Mouse (Mus musculus) testis, postnatal 14 days (tissue): ENCODE measurements around the gene Disp1.

Experiments
- DNase-seq: peaks from one replicate; pipeline ENCODE4 v3.0.0; 2021; ENCODE audit warnings: low spot score

Gene Disp1

GRCm38 (mm10) chr1:183123725-183124124 is 97.6 kb downstream of the Disp1 start:
- DNase-seq: no peak

- no peak for DNase-seq
These were observed 100.9 kb downstream of the Disp1 start for GRCm38 (mm10) chr1:183120341-183120923.

- no peak for DNase-seq
These were observed 103.2 kb downstream of the Disp1 start for GRCm38 (mm10) chr1:183117827-183118825.

GRCm38 (mm10) chr1:183116946-183117826 is 104.1 kb downstream of the Disp1 start:
- DNase-seq: no peak

- DNase-seq: no peak
These were observed 104.9 kb downstream of the Disp1 start for GRCm38 (mm10) chr1:183116441-183116840.

GRCm38 (mm10) chr1:183115076-183115475 is 106.2 kb downstream of the Disp1 start:
- DNase-seq: no peak

- no peak for DNase-seq
These were observed 106.8 kb downstream of the Disp1 start for GRCm38 (mm10) chr1:183114554-183114953.

GRCm38 (mm10) chr1:183113546-183113945 is 107.8 kb downstream of the Disp1 start:
- no peak for DNase-seq

- no peak for DNase-seq
These were observed 113.8 kb downstream of the Disp1 start for GRCm38 (mm10) chr1:183107476-183107875.

- DNase-seq: no peak
These were observed 116.6 kb downstream of the Disp1 start for GRCm38 (mm10) chr1:183104696-183105095.

GRCm38 (mm10) chr1:183102775-183103174 is 118.5 kb downstream of the Disp1 start:
- no peak for DNase-seq

- no peak for DNase-seq
These were observed 119.2 kb downstream of the Disp1 start for GRCm38 (mm10) chr1:183102153-183102552.

- DNase-seq: no peak
These were observed 120.0 kb downstream of the Disp1 start for GRCm38 (mm10) chr1:183101371-183101770.

- DNase-seq: no peak
These were observed 121.1 kb downstream of the Disp1 start for GRCm38 (mm10) chr1:183100245-183100644.

- no peak for DNase-seq
These were observed 121.6 kb downstream of the Disp1 start for GRCm38 (mm10) chr1:183099686-183100085.

- no peak for DNase-seq
These were observed 123.7 kb downstream of the Disp1 start for GRCm38 (mm10) chr1:183097606-183098005.

- DNase-seq: no peak
These were observed 125.8 kb downstream of the Disp1 start for GRCm38 (mm10) chr1:183095454-183096088.

- no peak for DNase-seq
These were observed 129.0 kb downstream of the Disp1 start for GRCm38 (mm10) chr1:183092296-183092695.

GRCm38 (mm10) chr1:183091203-183091602 is 130.1 kb downstream of the Disp1 start:
- DNase-seq: no peak

- no peak for DNase-seq
These were observed 132.7 kb downstream of the Disp1 start for GRCm38 (mm10) chr1:183088661-183089060.

GRCm38 (mm10) chr1:183086843-183087242 is 134.5 kb downstream of the Disp1 start:
- no peak for DNase-seq
